Mouse (Mus musculus) layer of hippocampus, postnatal 10 days (tissue): ENCODE data around the gene Six3. TPM values are rescaled to one million over a fixed set of nuclear protein-coding genes. Genes with fewer than 3 reads are reported as not detected.

Experiments
- total RNA-seq, 2 experiments: library from RNA; stranded (reverse); gene quantifications; 2 replicates each; pipeline ENCODE4 v1.2.3; 2021

The Six3 gene
- total RNA-seq, 2 experiments from 2014 or later = 0.43 to 0.54 TPM

Other genes with a start within 250 kb of the Six3 start
- gene Six2, start 74.7 kb downstream of the Six3 start, total RNA-seq = under 1 TPM; 0.25 to 0.42 TPM